Mouse (Mus musculus): ENCODE results near the gene C4b.
A peak's percentile ranks its signal among the peaks of the same experiment; 100 is the strongest.
"Not testable (repeated sequence)": the region's sequence is repeated elsewhere in the genome, so short reads cannot be mapped to it uniquely, and the experiment has no call there.

Gene C4b

DNA sequence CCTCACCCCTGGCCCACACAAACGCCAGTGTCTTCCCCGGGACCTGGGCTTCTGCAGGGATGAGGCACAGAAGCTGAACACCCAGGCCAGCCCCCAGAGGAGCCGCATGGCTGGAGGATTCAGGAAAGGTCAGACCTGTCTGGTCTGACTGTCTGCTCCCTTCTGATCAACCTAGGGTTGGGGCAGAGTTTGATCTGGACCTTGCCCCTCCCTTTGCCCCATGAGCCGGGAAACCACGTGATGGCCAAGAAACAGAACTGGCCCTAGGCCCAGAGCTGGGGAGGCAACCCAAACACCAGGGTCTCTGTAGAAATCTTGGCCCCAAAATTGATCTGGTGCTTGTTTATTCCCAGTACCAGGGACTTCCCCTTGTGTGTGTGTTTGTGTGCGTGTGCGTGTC, at the start of gene C4b:
C4b (minus strand) TSS at position 164 of the 400 bp plus-strand sequence.
- no peak for DNase-seq (ENCODE audit: low spot score in 2 of 2)

DNA sequence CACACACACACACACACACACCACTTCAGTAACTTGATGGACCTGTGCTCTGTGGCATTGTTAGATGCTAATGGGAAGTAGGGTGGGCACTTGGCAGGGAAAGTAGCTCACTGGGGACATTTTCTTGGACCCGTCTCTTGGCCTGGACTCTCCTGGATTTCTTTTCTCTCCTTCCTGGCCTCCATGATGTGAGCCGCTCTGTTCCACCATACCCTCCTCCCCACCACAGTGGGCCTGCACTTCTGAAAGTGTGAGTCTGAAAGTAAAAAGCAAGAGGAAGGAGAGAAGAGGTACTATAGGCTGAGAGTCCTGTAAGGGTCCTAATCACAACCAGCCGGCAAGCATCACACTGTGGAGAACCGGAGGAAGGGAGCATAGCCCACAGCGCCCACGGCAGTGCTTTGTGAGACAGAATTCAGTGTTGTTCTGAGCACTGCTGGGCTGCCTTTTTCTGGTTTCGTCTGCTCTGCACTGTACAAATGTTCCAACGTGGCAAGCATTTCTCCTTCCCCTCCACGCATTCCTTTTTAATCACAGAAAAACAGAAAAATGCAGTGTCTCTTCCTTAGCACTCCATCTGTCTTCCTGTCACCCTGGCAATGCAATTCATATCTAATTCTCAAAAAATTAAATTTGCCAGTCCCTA, 34.1 kb upstream of the C4b start:
- no peak for DNase-seq (ENCODE audit: low spot score in 2 of 2)

DNA sequence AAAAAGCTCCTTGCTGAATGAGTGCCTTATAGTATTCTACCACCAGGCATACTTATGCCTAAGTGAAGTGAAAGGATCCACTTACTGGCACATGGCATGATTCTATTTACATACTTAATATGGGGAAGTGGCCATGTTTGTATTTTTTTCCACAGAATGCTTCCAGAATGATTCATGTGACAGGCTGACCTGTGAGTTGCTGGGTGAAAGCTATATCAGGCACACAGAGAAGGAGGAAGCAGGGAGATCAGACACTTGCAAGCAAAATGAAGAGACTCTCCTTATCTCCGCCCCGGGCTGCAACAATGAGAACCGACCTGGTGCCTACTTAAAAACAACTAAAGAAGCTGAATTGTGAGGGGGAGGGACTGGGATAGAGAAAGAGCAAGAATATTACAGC, 17.8 kb upstream of the C4b start:
- no peak for DNase-seq (ENCODE audit: low spot score in 2 of 2)

DNA sequence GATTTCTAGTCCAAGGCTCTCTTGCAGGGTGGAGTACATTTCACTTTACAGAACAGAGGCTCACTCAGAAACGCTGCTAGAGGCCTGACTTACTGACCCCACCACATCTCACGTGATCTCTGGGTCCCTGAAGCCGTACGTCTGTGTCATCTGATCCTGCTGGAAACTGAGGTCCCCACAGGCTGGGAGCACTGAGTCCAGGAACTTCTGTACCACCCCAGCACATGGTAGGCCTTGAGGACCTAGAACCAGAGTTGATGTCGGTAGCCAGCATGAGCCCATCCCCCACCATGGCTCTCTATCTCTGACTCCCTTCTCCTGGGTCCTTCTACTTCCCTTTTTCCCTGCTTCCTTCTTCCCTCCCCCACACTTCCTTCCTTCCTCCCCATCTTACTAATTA, 2.8 kb upstream of the C4b start:
- DNase-seq (ENCODE audit: low spot score in 2 of 2): no peak

DNA sequence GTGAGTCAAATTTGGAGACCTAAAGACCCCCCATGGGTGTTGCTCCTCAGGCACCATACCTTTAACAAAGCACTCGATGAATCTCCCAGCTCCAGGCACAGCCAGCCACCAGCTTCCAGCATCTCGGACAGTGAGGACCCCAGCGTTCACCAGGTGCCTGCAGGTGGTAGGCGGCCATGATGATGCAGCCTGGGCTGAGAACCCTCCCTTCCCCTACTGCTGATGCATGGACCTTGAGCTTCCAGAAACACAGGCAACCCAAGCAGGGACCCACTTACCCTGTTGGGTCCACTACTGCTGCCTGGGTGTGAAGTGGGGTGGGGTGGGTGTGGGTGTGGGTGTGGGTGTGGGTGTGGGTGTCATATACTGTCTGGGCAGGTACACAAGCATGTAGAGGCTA, 1.5 kb upstream of the C4b start:
- not testable (repeated sequence) for DNase-seq (ENCODE audit: low spot score in 2 of 2)

DNA sequence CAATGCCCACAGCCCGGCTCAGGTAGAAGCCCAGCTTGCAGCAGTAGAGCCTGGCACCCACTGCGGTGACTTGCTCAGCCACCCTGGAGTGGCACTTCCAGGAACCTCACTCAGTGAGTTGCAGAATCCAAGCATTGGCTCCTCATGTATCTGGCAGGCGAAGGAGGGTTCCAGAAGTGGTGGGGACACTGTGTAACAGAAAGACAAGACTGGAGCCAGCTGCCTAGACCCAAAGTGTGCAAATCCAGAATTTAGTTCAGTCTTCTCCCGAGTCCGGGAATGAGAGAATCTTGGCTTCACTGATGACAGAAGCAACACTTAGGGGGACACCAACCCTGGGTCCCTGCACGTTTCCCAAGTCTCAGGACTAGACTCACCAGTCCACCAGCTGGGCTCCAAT, 929 bp upstream of the C4b start:
- not testable (repeated sequence) for DNase-seq (ENCODE audit: low spot score in 2 of 2)

DNA sequence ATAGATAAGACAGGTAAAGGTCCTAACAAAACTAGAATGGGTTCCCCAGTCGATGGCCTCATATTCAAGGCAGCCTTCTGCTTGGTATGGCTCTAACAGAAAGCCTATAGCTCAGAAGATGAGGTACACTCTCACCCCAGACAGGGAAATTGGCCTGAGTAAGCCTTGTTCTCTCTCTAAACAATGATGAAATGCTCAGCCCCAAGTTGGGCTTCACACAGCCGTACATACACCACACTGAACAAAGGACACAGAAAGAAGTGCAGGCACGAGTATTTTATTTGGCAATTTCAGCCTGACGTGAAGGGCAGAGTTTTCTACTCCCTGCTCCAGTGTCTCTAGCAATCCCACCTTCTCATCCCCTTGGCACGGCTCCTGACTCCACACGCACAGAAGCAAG, 524 bp upstream of the C4b start:
- DNase-seq (ENCODE audit: low spot score in 2 of 2): no peak

DNA sequence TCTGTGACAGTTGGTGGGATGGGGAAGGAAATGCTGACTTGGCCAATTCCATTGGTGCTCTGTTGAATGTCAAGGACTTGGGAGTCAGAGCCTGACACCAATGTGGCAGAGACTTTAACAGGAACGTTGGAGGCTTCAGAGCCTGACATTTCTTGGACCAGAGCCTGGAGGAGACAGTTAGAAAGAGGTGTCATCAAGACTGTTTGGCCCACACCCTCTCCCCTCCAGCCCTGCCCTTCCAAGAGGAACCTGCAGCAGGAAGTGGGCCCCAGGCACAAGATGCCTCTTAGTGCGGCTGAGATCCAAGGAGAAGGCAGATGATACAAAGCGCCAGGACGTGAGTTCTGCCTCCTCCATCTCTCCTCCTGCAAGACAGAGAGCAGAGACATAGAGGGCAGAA, 3.4 kb downstream of the C4b start:
- no peak for DNase-seq (ENCODE audit: low spot score in 2 of 2)

DNA sequence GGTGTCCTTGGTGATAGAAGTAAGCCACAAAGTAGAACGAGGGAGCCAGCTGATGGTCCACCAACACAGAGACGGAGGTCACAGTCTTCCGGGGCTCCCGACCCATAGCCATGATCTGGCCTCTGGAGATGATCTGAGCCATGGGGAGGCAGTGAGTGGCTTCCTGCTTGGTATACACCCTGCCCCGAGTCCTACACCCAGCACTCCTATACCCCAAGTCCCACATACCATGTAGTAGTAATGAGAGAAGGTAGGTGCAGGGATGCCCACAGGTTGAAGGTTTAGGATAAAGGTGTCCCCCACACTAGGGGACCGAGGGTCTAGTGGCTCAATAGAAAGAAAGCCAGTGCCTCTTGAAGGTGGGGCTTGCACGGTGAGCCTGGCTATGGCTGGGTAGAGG, 4.0 kb downstream of the C4b start:
- not testable (repeated sequence) for DNase-seq (ENCODE audit: low spot score in 2 of 2)

DNA sequence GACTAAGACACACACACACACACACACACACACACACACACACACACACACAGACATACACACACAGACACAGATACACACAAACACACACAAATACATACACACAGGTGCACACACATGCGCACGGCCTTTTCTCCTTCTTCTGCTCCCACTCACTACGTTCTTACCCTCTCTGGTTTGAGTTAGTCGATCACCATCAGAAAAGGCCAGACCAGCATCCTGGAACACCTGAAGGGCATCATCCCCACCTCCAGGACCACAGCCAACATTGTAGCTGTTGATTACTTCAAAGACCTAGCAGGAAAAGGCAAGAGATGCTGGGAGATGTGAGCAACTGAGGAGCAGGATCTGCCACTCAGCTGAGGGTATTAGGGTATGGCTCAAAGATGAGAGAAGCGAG, 6.2 kb downstream of the C4b start:
- DNase-seq (ENCODE audit: low spot score in 2 of 2): not testable (repeated sequence)

DNA sequence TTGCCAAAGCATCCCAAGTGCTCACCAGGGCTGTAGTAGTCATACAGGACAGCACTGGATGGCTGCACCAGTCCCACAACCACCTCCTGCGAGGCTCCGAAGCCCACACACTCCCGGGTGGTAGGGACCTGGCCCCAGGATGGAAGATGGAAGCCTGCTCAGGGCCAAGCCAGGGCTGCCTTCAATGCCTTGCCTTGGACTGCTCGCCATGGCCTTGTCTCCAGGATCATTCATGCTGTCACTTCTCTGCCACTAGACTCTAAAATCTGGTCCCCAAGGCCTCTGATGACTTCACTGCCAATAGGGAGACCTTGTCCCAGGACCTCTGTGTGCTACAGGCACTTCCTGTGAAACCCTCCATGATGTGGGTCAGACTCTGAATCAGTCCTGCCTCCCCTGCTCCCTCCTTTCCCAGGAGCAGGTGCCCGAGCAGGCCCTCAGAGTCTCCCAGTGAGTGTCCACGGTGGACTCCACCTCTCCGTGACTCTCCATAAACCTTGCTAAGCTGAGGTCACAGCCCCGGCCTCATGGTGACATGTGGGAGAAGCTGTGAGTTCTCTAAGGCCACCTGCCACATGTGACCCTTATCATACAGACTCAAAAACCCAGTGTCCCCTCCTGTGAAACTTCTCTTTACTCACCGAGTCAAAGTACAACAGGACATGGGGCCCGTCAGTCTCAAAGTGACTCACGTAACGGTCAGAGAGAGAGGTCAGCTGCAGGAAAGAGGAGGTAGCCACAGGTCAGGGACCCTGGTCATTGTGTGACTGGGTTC, 13.7 kb downstream of the C4b start:
- not testable (repeated sequence) for DNase-seq (ENCODE audit: low spot score in 2 of 2)

DNA sequence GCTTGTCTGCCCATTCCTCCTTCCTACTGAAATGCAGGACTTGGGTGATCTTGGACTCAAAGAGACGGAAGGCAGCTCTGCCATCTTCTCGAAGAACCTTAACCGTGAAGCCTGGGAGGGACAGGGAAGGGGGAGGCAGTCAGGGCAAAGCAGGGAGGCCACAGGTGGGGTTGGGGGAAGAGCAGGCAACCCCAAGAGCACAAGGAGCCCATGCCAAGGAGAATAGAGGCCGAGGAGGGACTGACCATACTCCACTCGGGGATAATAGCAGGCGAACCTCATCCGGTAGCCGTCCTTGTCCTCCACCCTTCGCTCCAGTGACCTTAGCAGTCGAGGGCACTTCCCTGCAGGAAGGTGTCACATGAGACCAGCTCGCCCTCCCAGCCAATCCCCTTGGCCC, 14.5 kb downstream of the C4b start:
- not testable (repeated sequence) for DNase-seq (ENCODE audit: low spot score in 2 of 2)

DNA sequence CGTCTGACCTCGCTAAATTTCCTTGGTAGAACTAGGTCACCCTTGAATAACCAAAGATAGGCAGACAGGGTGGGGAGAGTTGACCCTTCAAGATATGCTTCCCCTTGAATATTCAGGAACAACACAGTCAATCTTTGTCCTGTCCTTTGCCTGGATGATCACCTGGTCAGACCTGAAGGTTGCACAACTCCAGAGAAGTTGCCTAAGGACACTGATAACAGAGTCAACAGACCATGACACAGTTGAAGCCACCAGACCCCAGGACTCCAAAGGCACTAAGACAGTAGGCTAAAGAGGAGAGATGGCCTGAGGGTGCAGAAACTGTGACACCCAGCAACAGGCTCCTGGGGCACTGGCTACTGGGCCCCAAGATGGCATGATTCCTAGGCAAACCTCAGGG, 15.8 kb downstream of the C4b start:
- no peak for DNase-seq (ENCODE audit: low spot score in 2 of 2)

DNA sequence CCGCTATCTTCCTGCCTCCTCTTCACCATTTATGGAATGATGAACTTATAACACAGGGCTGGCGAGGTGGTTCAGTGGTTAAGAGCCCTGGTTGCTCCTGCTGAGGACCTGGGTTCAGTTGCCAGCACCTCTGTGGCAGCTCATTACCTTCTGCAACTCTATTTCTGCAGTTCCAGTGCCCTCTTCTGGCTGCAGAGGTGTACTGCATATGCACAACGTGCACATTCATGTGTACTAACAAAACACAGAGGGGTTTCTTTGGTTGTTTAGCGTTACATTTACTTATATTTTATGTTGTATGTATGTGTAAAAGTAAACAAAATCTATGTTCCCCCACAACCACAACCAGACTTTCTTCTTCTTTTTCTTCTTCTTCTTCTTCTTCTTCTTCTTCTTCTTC, 20.6 kb downstream of the C4b start:
- no peak for DNase-seq (ENCODE audit: low spot score in 2 of 2)

DNA sequence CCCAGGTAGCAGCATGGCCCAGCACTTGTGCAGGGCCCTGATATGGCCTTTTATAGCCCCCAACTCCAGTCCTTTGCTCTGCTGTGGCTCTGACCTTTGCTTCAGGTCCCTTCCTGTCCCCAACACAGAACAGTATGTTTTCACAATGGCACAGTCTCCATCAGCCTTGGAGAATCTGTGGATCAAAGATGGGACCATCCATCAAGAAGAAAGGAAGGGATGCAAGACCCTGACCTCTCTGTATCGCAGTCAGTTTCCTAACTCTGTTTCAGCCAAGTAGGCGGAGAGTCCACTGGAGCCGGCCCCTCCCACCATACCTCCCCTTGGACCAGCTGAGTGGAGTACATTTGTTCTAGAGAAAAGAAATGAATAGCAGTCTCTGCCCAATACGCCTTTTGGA, 21.4 kb downstream of the C4b start:
- DNase-seq (ENCODE audit: low spot score in 2 of 2): not testable (repeated sequence)

DNA sequence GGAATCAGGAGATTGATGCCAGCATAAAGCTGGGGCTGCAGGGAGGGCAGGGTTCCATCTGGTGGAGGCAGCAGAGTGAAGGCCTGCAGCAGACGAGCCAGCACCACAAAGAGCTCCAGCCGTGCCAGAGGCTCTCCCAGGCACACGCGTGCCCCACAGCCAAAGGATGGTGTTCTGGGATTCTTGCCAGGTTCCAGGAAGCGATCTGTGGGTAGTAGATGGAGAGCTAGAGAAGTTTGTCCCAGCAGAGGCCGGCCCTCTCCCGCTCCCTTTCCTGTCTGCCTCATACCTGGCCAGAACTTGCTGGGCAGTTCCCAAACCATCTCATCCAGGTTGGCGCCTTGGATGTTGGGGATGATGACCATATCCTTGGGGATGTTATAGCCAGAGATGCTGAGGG, 23.8 kb downstream of the C4b start:
- not testable (repeated sequence) for DNase-seq (ENCODE audit: low spot score in 2 of 2)

DNA sequence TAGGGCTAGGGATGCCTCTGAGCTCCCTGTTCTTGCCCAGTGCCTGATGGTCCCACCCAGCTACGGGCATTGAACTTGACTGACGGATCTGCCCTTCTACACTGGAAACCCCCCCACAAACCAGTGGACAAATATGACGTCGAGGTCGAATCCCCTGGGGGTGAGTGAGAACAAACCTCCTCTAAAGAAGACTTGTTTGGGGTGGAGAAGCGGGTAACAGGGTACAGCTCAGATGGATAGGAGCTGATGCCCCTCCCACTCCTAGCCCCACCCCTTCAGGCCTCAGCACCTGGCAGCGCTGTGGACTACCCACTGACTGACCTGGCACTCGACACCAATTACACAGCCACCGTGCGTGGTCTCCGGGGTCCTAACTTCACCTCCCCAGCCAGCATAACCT, 26.3 kb downstream of the C4b start:
- DNase-seq (ENCODE audit: low spot score in 2 of 2): no peak

DNA sequence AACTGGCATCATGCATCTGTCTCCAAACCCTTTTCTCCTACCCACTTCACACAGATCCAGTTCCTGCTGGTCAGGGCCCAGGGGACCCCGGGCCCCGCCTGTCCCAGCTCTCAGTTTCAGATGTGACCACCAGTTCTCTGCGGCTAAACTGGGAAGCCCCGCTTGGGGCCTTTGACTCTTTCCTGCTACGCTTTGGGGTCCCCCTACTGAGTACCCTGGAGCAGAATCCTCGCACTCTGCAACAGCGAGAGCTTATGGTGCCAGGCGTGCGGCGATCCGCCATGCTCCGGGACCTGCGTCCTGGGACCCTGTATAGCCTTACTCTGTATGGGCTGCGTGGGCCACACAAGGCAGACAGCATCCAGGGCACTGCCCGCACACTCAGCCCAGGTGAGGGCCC, 27.4 kb downstream of the C4b start:
- DNase-seq (ENCODE audit: low spot score in 2 of 2): no peak

DNA sequence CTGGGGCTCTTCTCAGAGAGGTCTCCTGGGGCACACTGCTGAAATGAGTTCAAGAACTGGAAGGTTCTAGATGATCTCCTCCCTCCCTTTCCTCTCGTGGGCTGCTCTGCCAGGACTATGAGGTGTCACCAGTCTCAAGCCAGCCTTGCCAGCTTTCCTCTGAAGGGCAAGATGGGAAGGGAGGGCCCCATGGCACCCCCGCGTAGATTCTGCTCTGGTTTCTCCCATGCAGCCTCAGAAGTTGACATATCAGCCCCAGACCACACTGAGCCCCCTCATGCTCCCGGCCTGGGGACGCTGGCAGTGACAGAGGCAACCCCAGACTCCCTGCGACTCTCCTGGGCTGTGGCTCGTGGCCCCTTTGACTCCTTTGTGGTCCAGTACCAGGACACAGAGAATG, 28.2 kb downstream of the C4b start:
- DNase-seq (ENCODE audit: low spot score in 2 of 2): not testable (repeated sequence)

DNA sequence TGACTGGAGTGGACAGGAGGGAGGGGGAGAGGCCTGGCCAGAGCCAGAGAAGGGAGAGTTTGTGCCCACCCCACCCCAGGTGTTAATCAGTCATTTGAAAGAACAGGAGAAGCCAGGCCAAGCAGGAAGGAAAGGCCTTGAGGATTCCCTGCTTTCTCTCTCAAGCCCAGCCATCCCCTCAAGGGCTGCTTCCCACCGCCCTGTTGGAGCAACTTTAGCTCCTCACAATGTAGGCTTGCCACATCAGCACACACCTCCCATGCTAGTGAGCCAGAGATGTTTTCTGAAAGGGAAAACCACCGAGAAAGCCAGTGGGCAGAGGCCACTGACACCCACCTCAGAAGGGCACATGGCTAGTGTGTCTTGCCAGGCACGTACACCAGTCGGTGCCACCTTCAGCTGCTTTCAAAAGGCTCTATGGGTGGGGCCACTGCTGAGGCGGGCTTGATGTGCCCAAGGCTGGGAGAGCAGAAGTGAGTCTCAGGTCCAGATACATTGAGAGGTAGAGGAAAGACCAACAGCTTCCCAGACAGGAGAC, 28.7 kb downstream of the C4b start:
- DNase-seq (ENCODE audit: low spot score in 2 of 2): not testable (repeated sequence)

DNA sequence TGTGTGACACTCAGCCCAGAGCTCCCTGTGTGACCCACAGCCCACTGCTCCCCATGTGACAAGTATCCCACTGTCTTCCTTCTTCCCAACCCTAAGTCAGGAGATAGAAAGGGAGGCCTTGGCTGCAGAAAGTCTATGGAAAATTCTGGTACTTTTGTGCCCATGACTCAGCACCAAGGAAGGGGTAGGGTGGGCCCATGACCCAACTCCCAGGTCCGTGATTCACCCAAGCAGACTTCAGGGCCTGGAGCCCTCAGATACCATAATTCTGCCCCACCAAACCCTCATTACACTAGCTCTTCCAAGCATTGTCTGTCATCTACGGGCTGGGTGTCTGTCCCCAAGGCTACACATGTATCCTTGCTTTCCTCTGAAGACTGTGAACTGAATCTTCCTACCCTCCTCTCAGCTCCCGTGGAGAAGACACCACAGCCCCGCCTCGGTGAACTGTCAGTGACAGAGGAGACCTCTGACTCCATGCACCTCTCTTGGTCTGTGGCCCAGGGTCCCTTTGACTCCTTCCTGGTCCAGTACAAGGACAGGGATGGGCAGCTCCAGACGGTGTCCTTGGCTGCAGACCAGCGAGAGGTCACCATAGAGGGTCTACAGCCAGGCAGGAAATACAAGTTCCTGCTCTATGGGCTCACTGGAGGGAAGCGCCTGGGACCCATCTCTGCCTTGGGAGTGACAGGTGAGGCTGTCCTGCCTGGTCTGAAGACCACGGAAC, 29.3 kb downstream of the C4b start:
- not testable (repeated sequence) for DNase-seq (ENCODE audit: low spot score in 2 of 2)

DNA sequence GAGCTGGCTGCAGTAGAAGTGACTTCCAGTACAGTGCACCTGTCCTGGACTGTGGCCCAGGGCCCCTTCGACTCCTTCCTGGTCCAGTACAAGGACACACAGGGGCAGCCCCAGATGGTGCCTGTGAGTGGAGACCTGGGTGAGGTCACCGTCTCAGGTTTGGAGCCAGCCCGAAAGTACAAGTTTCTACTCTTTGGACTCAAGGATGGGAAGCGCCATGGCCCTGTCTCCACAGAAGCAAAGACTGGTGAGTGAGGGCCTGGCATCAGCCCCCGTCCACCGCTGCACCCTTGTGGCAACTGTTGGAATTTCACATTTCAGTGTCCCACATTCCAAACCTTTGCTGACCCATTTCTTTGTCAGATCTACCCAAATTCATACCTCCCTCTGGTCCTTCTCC, 30.7 kb downstream of the C4b start:
- DNase-seq (ENCODE audit: low spot score in 2 of 2): peak; percentile 7 to 64

DNA sequence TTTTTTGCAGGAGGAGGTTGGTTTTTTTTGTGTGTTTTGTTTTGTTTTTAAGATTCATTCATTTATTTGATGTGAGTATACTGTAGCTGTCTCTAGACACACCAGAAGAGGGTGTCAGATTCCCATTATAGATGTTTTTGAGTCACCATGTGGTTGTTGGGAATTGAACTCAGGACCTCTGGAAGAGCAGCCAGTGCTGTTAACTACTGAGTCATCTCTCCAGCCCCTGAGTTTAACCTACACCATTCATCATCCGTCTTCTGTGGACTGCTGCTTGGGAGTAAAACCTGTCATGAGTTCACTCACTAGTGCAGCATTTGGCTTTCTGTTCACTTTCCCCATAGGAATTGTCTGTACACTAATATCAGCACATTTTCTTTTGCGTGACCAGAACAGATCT, 37.2 kb downstream of the C4b start:
- DNase-seq (ENCODE audit: low spot score in 2 of 2): not testable (repeated sequence)
